Mouse (Mus musculus) kidney, adult 2 months (tissue): ENCODE data around the gene Btf3.

ENCODE experiments used
- CTCF ChIP-seq: fragments of 200-500 bp; conservative IDR thresholded peaks from 2 replicates; pipeline ENCODE4 v1.5.1; 2011; ENCODE audit warnings: low read depth, mild to moderate bottlenecking, control low read depth, low read length, moderate library complexity, mixed read lengths; ENCODE audit not compliant: insufficient read depth, insufficient read length
- POLR2A ChIP-seq: fragments of 200-500 bp; IDR thresholded peaks from one replicate; pipeline ENCODE4 v1.6.1; 2011; ENCODE audit warnings: low read depth, low read length, control low read depth

DNA sequence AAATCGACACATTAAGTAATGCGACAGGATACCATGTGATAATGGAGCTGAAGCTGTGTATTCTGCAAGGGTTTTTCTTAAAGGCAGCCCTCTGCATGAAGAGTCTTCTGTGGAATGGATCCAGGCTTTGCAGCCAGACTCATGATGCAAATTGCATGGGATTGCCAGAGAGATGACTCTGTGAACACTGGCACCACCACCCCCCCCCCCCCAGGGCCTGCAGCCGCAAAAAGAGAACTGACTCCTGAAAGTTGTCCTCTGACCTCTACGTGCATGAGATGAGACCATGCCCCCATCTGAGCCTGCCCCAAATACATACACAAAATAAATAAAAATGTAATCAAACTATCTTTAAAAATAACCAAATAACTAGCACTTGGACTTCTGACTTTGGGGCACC, 32.7 kb upstream of the Btf3 start:
- TF ChIP-seq POLR2A (no peak), CTCF (no peak)
